Mouse (Mus musculus): ENCODE measurements around the gene Epor.

Gene Epor

GRCm38 (mm10) chr9:21936692-21937570 is 26.4 kb downstream of the Epor start, which contains the start of gene Plppr2:
Gene Plppr2 (plus strand): TSS chr9:21937033.
- DNase-seq, result peak; percentile 99 to 100

DNA sequence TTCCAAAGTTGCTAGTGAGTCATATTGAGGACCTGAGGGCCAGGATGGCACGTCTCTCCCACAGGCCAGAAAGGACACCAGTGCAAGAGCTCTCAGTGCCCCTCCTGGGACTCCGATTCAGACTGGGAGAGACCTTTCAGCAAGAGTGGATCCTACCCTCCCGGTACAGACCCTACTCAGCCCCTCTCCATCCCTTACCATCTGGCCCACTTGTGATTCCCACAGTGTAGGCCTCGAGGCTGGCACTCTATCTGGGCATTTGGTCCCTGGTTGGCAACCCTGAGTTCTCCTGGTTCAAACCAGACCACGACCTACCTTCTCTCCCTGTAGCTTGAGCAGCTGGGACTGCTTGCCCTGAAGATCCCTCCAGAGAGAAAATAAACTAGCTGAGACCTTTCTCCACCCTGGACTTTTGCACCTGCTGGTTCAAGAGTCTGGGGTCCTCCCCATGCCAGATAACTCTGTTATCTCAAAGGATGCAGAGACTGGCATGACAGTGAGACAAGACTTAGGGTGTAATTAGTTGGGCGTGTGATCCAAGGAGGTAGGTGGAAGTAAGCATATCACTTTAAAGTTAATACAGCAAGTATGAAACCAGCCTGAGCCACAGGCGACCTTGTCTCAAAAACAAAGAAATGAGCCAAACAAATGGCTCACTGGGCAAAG is 27.7 kb downstream of the Epor start:
- DNase-seq, result no peak

- DNase-seq, result no peak
Measured at GRCm38 (mm10) chr9:21934021-21934420, 29.3 kb downstream of the Epor start.

DNA sequence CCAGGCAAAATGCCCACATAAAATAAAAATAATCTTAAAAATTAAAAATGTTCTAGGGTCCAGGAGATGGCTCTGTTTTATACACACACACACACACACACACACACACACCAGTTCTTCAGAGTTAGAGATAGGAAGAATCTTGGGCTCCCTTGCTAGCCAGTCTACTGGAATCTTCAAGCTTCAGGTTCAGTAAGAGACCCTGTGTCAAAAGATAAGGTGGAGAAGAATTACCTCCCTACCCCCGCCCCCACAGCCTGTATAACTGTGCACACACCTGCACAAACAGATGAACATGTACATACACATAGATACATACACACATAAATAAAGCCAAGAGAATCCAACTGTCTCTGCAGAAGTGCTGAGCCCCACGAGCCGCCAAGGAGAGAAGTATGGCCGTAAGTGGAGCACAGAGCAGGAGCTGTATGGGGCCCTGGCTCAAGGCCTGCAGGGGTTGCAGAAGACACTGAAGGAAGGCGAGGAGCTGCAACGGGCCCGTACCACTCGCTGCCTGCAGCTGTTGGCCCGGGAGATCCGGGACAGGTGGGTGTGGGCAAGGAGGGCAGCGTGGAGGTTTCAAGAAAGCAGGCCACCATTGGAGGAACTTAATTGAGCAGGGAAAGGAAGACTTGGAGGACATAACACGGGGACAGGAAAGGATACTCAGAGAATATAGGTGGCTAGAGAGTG is 30.7 kb downstream of the Epor start:
- DNase-seq, result no peak

DNA sequence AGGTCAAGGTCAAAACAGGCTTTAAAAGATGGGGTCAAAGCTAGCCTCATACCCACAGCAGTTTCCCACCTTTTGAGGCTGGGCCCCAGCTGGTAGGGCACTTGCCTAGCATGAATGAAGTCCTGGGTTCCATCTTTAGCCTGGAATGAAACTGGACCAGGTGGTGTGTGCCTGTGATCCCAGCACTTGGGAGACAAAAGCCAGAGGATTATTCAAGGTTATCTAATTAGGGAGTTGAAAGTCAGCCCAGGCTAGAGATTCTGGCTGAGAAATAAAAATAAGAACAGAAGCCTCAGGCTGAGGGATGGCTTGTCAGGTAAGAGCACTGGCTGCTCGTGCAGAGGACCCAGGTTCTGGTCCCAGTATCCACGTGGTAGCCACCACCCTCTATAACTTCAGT is 31.3 kb downstream of the Epor start:
- no peak for DNase-seq

- DNase-seq, result no peak
Measured at GRCm38 (mm10) chr9:21929208-21929607, 34.1 kb downstream of the Epor start.

GRCm38 (mm10) chr9:21927208-21927753 is 36.0 kb downstream of the Epor start, which contains the start of the genes Ccdc159 and Tmem205:
Gene Ccdc159 (plus strand): TSS chr9:21927471.
Gene Tmem205 (minus strand): TSS chr9:21927556.
- peak; percentile 91 to 97 for DNase-seq

- DNase-seq, result peak in 1 of 2 experiments; percentile 38
Measured at GRCm38 (mm10) chr9:21926784-21927183, 36.5 kb downstream of the Epor start.

DNA sequence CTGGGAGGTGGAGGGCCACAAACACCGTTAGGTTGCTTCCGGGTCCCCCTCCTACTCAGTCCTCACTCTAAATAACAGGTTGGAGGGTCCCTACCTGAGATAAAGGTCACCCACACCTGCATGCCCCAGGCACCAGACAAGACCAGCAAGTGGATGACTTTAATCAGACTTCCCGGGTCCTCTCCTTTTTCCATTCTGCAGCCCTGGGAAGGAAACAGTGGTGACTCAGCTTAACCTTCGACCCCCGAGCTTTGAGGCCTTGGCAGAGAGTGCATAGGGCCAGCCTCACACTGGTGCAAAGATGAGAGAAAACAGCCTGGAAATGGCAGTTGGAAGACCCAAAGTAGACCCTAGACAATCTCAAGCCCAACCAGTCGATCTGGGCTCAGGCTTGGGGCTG is 37.2 kb downstream of the Epor start:
- DNase-seq, result peak in 1 of 2 experiments; percentile 19

GRCm38 (mm10) chr9:21925506-21925905 is 37.8 kb downstream of the Epor start:
- DNase-seq, result no peak

- DNase-seq, result no peak
Measured at GRCm38 (mm10) chr9:21925034-21925433, 38.3 kb downstream of the Epor start.

- peak; percentile 62 to 70 for DNase-seq
Measured at GRCm38 (mm10) chr9:21924099-21924493, 39.2 kb downstream of the Epor start.

GRCm38 (mm10) chr9:21923490-21924098 is 39.7 kb downstream of the Epor start:
- DNase-seq, result no peak

GRCm38 (mm10) chr9:21923036-21923435 is 40.3 kb downstream of the Epor start:
- DNase-seq, result no peak

DNA sequence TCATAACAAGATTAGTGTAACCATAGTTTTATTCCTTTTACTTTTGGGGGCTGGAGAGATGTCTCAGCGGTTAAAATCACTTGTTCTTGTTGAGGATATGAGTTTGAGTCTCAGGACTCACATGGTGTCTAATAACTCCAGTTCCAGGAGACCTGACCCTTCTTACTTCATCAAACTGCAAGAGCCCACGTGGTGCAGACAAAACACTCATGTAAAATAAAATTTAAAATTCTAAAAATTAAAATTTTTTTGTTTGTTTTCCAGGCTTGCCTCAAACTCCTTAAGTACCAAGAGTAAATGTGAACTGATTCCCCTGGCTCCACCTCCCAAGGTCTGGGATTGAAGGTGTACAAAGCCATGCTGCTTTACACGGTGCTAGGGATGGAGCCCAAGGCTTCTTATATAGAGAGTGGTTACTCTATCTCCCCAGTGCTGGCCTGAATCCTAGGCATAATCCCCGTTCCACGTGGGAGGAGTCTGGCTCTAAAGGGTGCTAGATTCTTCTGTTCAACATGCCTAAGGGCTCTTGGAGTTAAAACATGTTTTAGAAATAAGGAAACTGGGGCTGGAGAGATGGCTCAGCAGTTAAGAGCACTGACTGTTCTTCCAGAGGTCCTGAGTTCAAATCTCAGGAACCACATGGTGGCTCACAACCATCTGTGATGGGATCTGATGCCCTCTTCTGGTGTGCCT is 44.5 kb downstream of the Epor start:
- DNase-seq, result no peak

DNA sequence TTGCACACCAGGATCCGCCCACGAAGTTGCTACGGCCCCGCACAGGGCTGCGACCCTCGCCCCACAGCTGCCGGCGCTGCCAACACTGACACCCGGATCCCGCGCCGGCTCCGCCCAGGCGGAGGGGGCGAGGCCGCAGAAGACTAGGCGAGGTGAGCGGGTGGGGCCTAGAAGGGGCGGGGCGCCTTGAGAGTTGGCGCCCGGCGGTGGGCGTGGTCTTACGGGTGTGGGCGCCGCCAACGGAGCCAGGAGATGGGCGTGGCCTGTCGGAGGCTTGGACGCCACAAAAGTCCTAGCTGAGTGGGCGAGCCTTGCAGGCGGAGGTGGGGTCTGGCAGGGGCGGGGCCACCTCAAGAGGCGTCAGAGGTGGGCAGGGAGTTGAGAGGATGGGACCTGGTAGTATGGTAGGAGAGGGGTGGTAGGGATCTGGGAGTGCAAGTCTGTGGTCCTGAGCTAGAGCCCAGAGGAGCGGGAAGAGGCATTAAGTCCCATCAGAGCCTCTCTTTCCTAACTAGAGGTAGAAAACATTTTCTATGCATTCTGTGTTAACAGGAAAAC is 45.2 kb downstream of the Epor start, which contains the start of gene Rab3d:
TSS of gene Rab3d (minus strand) at position 158 of the 558 bp plus-strand sequence.
- DNase-seq, result peak; percentile 87 to 89

- DNase-seq, result peak in 1 of 2 experiments; percentile 45
Measured at GRCm38 (mm10) chr9:21917493-21918034, 45.7 kb downstream of the Epor start.

GRCm38 (mm10) chr9:21916851-21917492 is 46.3 kb downstream of the Epor start:
- no peak for DNase-seq

GRCm38 (mm10) chr9:21909474-21910223 is 53.7 kb downstream of the Epor start:
- DNase-seq, result peak; percentile 28 to 52
